Mouse (Mus musculus) neural tube, embryonic 14.5 days (tissue): Measurements from ENCODE around the gene Rem1. TPM values are rescaled to one million over a fixed set of nuclear protein-coding genes. Genes with fewer than 3 reads are reported as not detected.
"Not testable (repeated sequence)": the region's sequence is repeated elsewhere in the genome, so short reads cannot be mapped to it uniquely, and the experiment has no call there.

ENCODE experiments used
- ATAC-seq: fragments of 200-750 bp; cut with Nextera tagmentation; 2 replicates; pipeline ENCODE4 v1.8.0; 2017; ENCODE audit warnings: low read depth, mild to moderate bottlenecking, moderate TSS enrichment, moderate library complexity
- H3K27ac ChIP-seq: fragments of 300-500 bp; sonication (generic); 2 replicates; pipeline ENCODE4 v1.5.1; 2014; ENCODE audit warnings: low read depth, mild to moderate bottlenecking, control low read depth, low read length, moderate library complexity, mixed read lengths
- H3K27me3 ChIP-seq: fragments of 300-500 bp; sonication (generic); 2 replicates; pipeline ENCODE4 v1.6.1; 2014; ENCODE audit warnings: low read length; ENCODE audit not compliant: control insufficient read depth, insufficient read depth
- H3K36me3 ChIP-seq: fragments of 300-500 bp; sonication (generic); 2 replicates; pipeline ENCODE4 v1.6.1; 2014; ENCODE audit warnings: low read length, mixed read lengths; ENCODE audit not compliant: control insufficient read depth, insufficient read depth
- H3K4me1 ChIP-seq: fragments of 300-500 bp; sonication (generic); 2 replicates; pipeline ENCODE4 v1.6.1; 2014; ENCODE audit warnings: low read length; ENCODE audit not compliant: control insufficient read depth, insufficient read depth
- H3K4me2 ChIP-seq: fragments of 300-500 bp; sonication (generic); 2 replicates; pipeline ENCODE4 v1.6.1; 2014; ENCODE audit warnings: mild to moderate bottlenecking, low read depth, low read length, control low read depth
- H3K4me3 ChIP-seq: fragments of 300-500 bp; sonication (generic); 2 replicates; pipeline ENCODE4 v1.5.1; 2014; ENCODE audit warnings: low read depth, low read length, control low read depth, mixed read lengths
- H3K9ac ChIP-seq: fragments of 300-500 bp; sonication (generic); replicated peaks from 2 replicates; pipeline ENCODE4 v1.6.1; 2014; ENCODE audit warnings: low read depth, mild to moderate bottlenecking, control low read depth, low read length, mixed read lengths
- H3K9me3 ChIP-seq: fragments of 300-500 bp; sonication (generic); 2 replicates; pipeline ENCODE4 v1.6.1; 2016; ENCODE audit warnings: low read length; ENCODE audit not compliant: control insufficient read depth
- WGBS: fragments of 180-500 bp; shearing (Covaris S2); extraction: QIAGEN DNeasy Blood & Tissue Kit; methylation state at CpG from one replicate; pipeline ENCODE4 v1.1.7; 2014; 5-methylcytosine and 5-hydroxymethylcytosine counted together
- polyA plus RNA-seq: library from polyadenylated mRNA; unstranded; fragments of >200 nt; fragmentation: Nextera tagmentation; extraction: Ambion mirVana; gene quantifications from 2 replicates; pipeline ENCODE4 v1.2.1, GENCODE M21; 2014

Gene Rem1
- polyA plus RNA-seq, 1 experiment from 2014 or later: not detected

DNA sequence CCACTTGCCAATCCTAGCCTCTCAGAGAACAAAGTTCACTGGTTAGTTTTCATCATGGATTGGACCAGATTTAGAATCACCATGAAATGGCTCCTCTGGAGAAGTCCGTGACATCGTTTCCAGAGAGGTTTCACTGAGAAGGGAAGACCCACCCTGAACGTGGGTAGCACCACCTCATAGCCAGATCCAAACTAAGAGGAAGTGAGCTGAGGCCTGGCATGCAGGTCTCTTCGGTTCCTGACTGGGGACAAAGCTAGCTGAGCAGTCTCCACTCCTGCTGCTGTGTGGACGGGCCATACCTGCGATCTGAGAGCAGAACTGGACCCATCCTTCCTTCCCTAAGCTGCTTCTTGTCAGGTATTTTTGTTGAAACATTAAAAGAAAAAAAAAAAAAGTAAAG lies 34.4 kb downstream of the Rem1 start:
- 86% methylated on average over 6 of the region's 6 CpGs for WGBS
- no peak for ATAC-seq
- Histone ChIP-seq H3K4me1 (no peaks in the 10 kb centered on the region), H3K36me3 (no peaks in the 10 kb centered on the region), H3K4me2 (no peak overlapping the region), H3K27me3 (no peaks in the 10 kb centered on the region), H3K4me3 (no peak overlapping the region), H3K27ac (no peak overlapping the region), H3K9ac (no peak overlapping the region), H3K9me3 (no peaks in the 10 kb centered on the region)

DNA sequence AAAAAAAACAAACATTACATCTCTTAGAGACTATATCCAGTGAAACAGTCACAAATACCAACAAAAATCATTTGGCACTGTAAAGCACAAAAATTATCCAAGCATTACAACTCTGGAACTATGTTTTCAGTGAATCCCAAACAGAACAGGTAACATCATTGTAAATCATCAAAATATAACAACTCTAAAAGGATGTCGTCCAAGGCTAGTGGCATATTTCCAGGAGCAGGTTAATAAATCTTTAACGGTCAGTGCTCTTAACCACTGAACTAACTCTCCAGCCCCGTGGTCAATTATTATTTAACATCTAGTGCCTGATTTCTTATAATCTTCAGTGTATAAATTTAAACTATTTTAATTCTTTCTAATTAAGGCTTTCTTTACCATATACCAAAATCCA lies 39.4 kb downstream of the Rem1 start:
- not testable (repeated sequence) for H3K4me3 ChIP-seq, H3K9me3 ChIP-seq, H3K4me1 ChIP-seq, H3K27me3 ChIP-seq, ATAC-seq, H3K9ac ChIP-seq, H3K4me2 ChIP-seq, H3K36me3 ChIP-seq, H3K27ac ChIP-seq
- WGBS: 68% methylated on average over 3 of the region's 3 CpGs

- ATAC-seq: peak; percentile 88
- Histone ChIP-seq H3K9me3 (no peaks in the 10 kb centered on the region), H3K4me1 (peaks cover 28% of the 10 kb centered on the region), H3K27ac (peak within 1 kb of the TSS; percentile 97), H3K9ac (peak within 1 kb of the TSS; percentile 97), H3K4me3 (peak within 1 kb of the TSS; percentile 94), H3K27me3 (no peaks in the 10 kb centered on the region), H3K4me2 (peak within 1 kb of the TSS; percentile 97), H3K36me3 (peaks cover 13% of the 10 kb centered on the region; the same call in 1 of the 2 replicates)
- WGBS: under 1% methylated on average over 33 of the region's 35 CpGs
These were observed 42.5 kb downstream of the Rem1 start, which contains the start of gene H13 for GRCm38 (mm10) chr2:152669256-152669638. Gene H13 (plus strand): TSS chr2:152669461.

GRCm38 (mm10) chr2:152669639-152670484 lies 43.1 kb downstream of the Rem1 start:
- no peaks in the 10 kb centered on the region for H3K9me3 ChIP-seq

GRCm38 (mm10) chr2:152670983-152671641 lies 44.4 kb downstream of the Rem1 start:
- Histone ChIP-seq H3K9me3 (no peaks in the 10 kb centered on the region), H3K4me1 (peaks cover 28% of the 10 kb centered on the region), H3K27ac (peak overlapping the region; percentile 97), H3K36me3 (peaks cover 24% of the 10 kb centered on the region), H3K27me3 (no peaks in the 10 kb centered on the region), H3K4me2 (peak overlapping the region; percentile 97), H3K9ac (peak overlapping the region; percentile 97), H3K4me3 (peak overlapping the region; percentile 94)
- no peak for ATAC-seq
- 61% methylated on average over 9 of the region's 9 CpGs for WGBS

More at GRCm38 (mm10) chr2:152669639-152670484, 43.1 kb downstream of the Rem1 start:
- Histone ChIP-seq H3K36me3 (peaks cover 15% of the 10 kb centered on the region), H3K27ac (peak overlapping the region; percentile 97), H3K4me2 (peak overlapping the region; percentile 97), H3K4me1 (peaks cover 28% of the 10 kb centered on the region), H3K4me3 (peak overlapping the region; percentile 94), H3K9ac (peak overlapping the region; percentile 97), H3K27me3 (no peaks in the 10 kb centered on the region)
- peak; percentile 79 for ATAC-seq
- under 1% methylated on average over 44 of the region's 46 CpGs for WGBS

- Histone ChIP-seq H3K9me3 (no peaks in the 10 kb centered on the region), H3K27ac (peak overlapping the region; percentile 48), H3K9ac (peak overlapping the region; percentile 97), H3K4me2 (peak overlapping the region; percentile 97), H3K4me3 (peak overlapping the region; percentile 94), H3K27me3 (no peaks in the 10 kb centered on the region), H3K4me1 (peaks cover 28% of the 10 kb centered on the region), H3K36me3 (peaks cover 25% of the 10 kb centered on the region)
- WGBS: 30% methylated on average over 5 of the region's 5 CpGs
- ATAC-seq: peak; percentile 42
These were observed 44.9 kb downstream of the Rem1 start for GRCm38 (mm10) chr2:152671642-152671999.

GRCm38 (mm10) chr2:152672166-152672565 lies 45.4 kb downstream of the Rem1 start:
- 74% methylated on average over 12 of the region's 12 CpGs for WGBS
- peak overlapping the region; percentile 97 for H3K4me2 ChIP-seq

GRCm38 (mm10) chr2:152674148-152674547 lies 47.4 kb downstream of the Rem1 start:
- H3K9me3 ChIP-seq: no peaks in the 10 kb centered on the region
- H3K27me3 ChIP-seq: no peaks in the 10 kb centered on the region
- no peak overlapping the region for H3K4me2 ChIP-seq
- WGBS: 90% methylated on average over 11 of the region's 11 CpGs
- ATAC-seq: no peak
- H3K27ac ChIP-seq: no peak overlapping the region
- H3K36me3 ChIP-seq: peaks cover 39% of the 10 kb centered on the region
- H3K4me3 ChIP-seq: no peak overlapping the region
- H3K9ac ChIP-seq: no peak overlapping the region
- peaks cover 28% of the 10 kb centered on the region for H3K4me1 ChIP-seq

More at GRCm38 (mm10) chr2:152672166-152672565, 45.4 kb downstream of the Rem1 start:
- ATAC-seq: no peak
- H3K9ac ChIP-seq: peak overlapping the region; percentile 97
- H3K9me3 ChIP-seq: no peaks in the 10 kb centered on the region
- H3K27me3 ChIP-seq: no peaks in the 10 kb centered on the region
- H3K4me1 ChIP-seq: peaks cover 28% of the 10 kb centered on the region
- H3K4me3 ChIP-seq: peak overlapping the region; percentile 94; the same call in 1 of the 2 replicates
- H3K27ac ChIP-seq: no peak overlapping the region
- peaks cover 28% of the 10 kb centered on the region for H3K36me3 ChIP-seq

- Histone ChIP-seq H3K9me3 (no peaks in the 10 kb centered on the region), H3K27ac (no peak overlapping the region), H3K9ac (no peak overlapping the region), H3K27me3 (no peaks in the 10 kb centered on the region), H3K36me3 (peaks cover 50% of the 10 kb centered on the region), H3K4me3 (no peak overlapping the region), H3K4me1 (peaks cover 28% of the 10 kb centered on the region), H3K4me2 (no peak overlapping the region)
- ATAC-seq: no peak
- WGBS: 77% methylated on average over 13 of the region's 13 CpGs
These were observed 48.6 kb downstream of the Rem1 start for GRCm38 (mm10) chr2:152675252-152675791.
